Mouse (Mus musculus): ENCODE measurements around the gene Ttc41. TPM values are rescaled to one million over a fixed set of nuclear protein-coding genes. Genes with fewer than 3 reads are reported as not detected.
A peak's percentile ranks its signal among the peaks of the same experiment; 100 is the strongest.

Gene Ttc41
- polyA plus RNA-seq, 1 experiment from 2014 or later, result 0.59 TPM

Small RNAs within 50 kb of the gene (microRNA-seq; reads per million reads assigned to microRNA genes)
- gene Gm25745, result 6.6 reads per million, percentile 22 among the genes with 10 or more reads in this experiment

Other genes with a start within 250 kb of the Ttc41 start
- gene Syn3, start 206.9 kb upstream of the Ttc41 start, polyA plus RNA-seq (2015; fragmentation: Nextera tagmentation; extraction: Ambion mirVana), result 0.16 and 0.20 TPM in 2 replicates
- gene Hsp90b1, start 302 bp upstream of the Ttc41 start, polyA plus RNA-seq (2015; fragmentation: Nextera tagmentation; extraction: Ambion mirVana), result 273 and 302 TPM in 2 replicates
- not detected in 2 replicates for gene Gm49358, start 58.2 kb downstream of the Ttc41 start, polyA plus RNA-seq (2015; fragmentation: Nextera tagmentation; extraction: Ambion mirVana)
- 0.25 and 0.33 TPM in 2 replicates for gene Nt5dc3, start 73.2 kb downstream of the Ttc41 start, polyA plus RNA-seq (2015; fragmentation: Nextera tagmentation; extraction: Ambion mirVana)

All from liver, embryonic 15.5 days (tissue).